Mouse (Mus musculus): Measurements from ENCODE around the gene Pbx1. TPM values are rescaled to one million over a fixed set of nuclear protein-coding genes. Genes with fewer than 3 reads are reported as not detected.
A peak's percentile ranks its signal among the peaks of the same experiment; 100 is the strongest.

The Pbx1 gene
- polyA plus RNA-seq, 1 experiment from 2014 or later, result 23.2 TPM

GRCm38 (mm10) chr1:168395523-168396159 is 36.4 kb downstream of the Pbx1 start:
- DNase-seq (ENCODE audit: low spot score), result no peak
- Histone ChIP-seq H3K9me3 (ENCODE audit: control insufficient read depth, low read length) (no peaks in the 10 kb centered on the region), H3K4me2 (replicated peaks; ENCODE audit: low read depth) (no peak overlapping the region), H3K27ac (replicated peaks) (no peak overlapping the region), H3K4me1 (replicated peaks; ENCODE audit: control insufficient read depth, insufficient read depth) (peaks cover 11% of the 10 kb centered on the region; the same call in 1 of the 2 replicates), H3K27me3 (ENCODE audit: control insufficient read depth, insufficient read depth, low read length) (no peaks in the 10 kb centered on the region), H3K4me3 (ENCODE audit: low read depth, low read length) (no peak overlapping the region), H3K36me3 (ENCODE audit: control insufficient read depth, insufficient read depth, low read length) (no peaks in the 10 kb centered on the region; the same call in 1 of the 2 replicates), H3K9ac (ENCODE audit: low read length) (no peak overlapping the region)
- WGBS, result 74% methylated on average over 3 of the region's 3 CpGs
- TF ChIP-seq EP300 (optimal IDR thresholded peaks at IDR 0.05) (no peak), CTCF (IDR thresholded peaks at IDR 0.05; ENCODE audit: low read depth) (no peak)
- ATAC-seq (ENCODE audit: low FRiP score, low TSS enrichment), result no peak

GRCm38 (mm10) chr1:168394535-168394934 is 37.5 kb downstream of the Pbx1 start:
- Histone ChIP-seq H3K27ac (replicated peaks) (no peak overlapping the region), H3K4me1 (replicated peaks; ENCODE audit: control insufficient read depth, insufficient read depth) (peaks cover 11% of the 10 kb centered on the region; the same call in 1 of the 2 replicates), H3K36me3 (ENCODE audit: control insufficient read depth, insufficient read depth, low read length) (no peaks in the 10 kb centered on the region; the same call in 1 of the 2 replicates), H3K4me3 (ENCODE audit: low read depth, low read length) (no peak overlapping the region), H3K27me3 (ENCODE audit: control insufficient read depth, insufficient read depth, low read length) (no peaks in the 10 kb centered on the region), H3K9ac (ENCODE audit: low read length) (no peak overlapping the region; the same call in 1 of the 2 replicates), H3K9me3 (ENCODE audit: control insufficient read depth, low read length) (no peaks in the 10 kb centered on the region), H3K4me2 (replicated peaks; ENCODE audit: low read depth) (no peak overlapping the region)
- TF ChIP-seq EP300 (optimal IDR thresholded peaks at IDR 0.05) (no peak), CTCF (IDR thresholded peaks at IDR 0.05; ENCODE audit: low read depth) (no peak)
- no peak for ATAC-seq (ENCODE audit: low FRiP score, low TSS enrichment)
- 58% methylated on average over 6 of the region's 6 CpGs for WGBS
- no peak for DNase-seq (ENCODE audit: low spot score)

- no peak for ATAC-seq (ENCODE audit: low FRiP score, low TSS enrichment)
- H3K4me3 ChIP-seq (ENCODE audit: low read depth, low read length), result no peak overlapping the region
- H3K4me1 ChIP-seq (replicated peaks; ENCODE audit: control insufficient read depth, insufficient read depth), result peaks cover 11% of the 10 kb centered on the region; the same call in 1 of the 2 replicates
- no peak overlapping the region for H3K9ac ChIP-seq (ENCODE audit: low read length)
- WGBS, result 40% methylated on average over 4 of the region's 4 CpGs
- DNase-seq (ENCODE audit: low spot score), result no peak
- no peaks in the 10 kb centered on the region for H3K9me3 ChIP-seq (ENCODE audit: control insufficient read depth, low read length)
- no peaks in the 10 kb centered on the region; the same call in 1 of the 2 replicates for H3K36me3 ChIP-seq (ENCODE audit: control insufficient read depth, insufficient read depth, low read length)
- H3K27ac ChIP-seq (replicated peaks), result peak overlapping the region; percentile 49; the same call in 1 of the 2 replicates
- no peaks in the 10 kb centered on the region for H3K27me3 ChIP-seq (ENCODE audit: control insufficient read depth, insufficient read depth, low read length)
- TF ChIP-seq EP300 (optimal IDR thresholded peaks at IDR 0.05) (no peak), CTCF (IDR thresholded peaks at IDR 0.05; ENCODE audit: low read depth) (no peak)
- no peak overlapping the region for H3K4me2 ChIP-seq (replicated peaks; ENCODE audit: low read depth)
Observed at GRCm38 (mm10) chr1:168393456-168393855, 38.6 kb downstream of the Pbx1 start.

DNA sequence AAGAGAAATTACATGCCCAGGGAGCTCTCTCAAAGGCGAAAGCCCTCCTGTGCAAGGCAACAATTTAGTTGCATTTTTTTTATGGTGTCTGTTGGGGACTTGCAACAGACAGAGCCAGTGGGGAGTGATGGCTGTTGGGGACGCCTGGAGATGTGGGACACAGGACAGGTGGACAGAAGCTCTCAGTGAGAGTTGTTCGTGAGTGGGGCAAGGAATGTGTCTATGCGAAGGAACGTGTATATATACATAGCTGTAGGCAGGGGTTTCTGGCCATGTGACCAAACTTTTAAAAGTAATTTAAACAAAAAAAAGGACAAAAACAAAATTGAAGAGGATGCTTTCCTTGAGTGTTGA is 39.6 kb downstream of the Pbx1 start:
- 46% methylated on average over 5 of the region's 5 CpGs for WGBS
- no peaks in the 10 kb centered on the region for H3K9me3 ChIP-seq (ENCODE audit: control insufficient read depth, low read length)
- no peaks in the 10 kb centered on the region for H3K27me3 ChIP-seq (ENCODE audit: control insufficient read depth, insufficient read depth, low read length)
- TF ChIP-seq CTCF (IDR thresholded peaks at IDR 0.05; ENCODE audit: low read depth) (no peak), EP300 (optimal IDR thresholded peaks at IDR 0.05) (no peak)
- H3K36me3 ChIP-seq (ENCODE audit: control insufficient read depth, insufficient read depth, low read length), result no peaks in the 10 kb centered on the region; the same call in 1 of the 2 replicates
- H3K4me1 ChIP-seq (replicated peaks; ENCODE audit: control insufficient read depth, insufficient read depth), result peaks cover 11% of the 10 kb centered on the region; the same call in 1 of the 2 replicates
- H3K4me3 ChIP-seq (ENCODE audit: low read depth, low read length), result peak overlapping the region; percentile 18; the same call in 1 of the 2 replicates
- peak overlapping the region; percentile 51 for H3K4me2 ChIP-seq (replicated peaks; ENCODE audit: low read depth)
- H3K9ac ChIP-seq (ENCODE audit: low read length), result peak overlapping the region; percentile 27
- ATAC-seq (ENCODE audit: low FRiP score, low TSS enrichment) (no peak), DNase-seq (ENCODE audit: low spot score) (no peak)
- peak overlapping the region; percentile 74 for H3K27ac ChIP-seq (replicated peaks)

DNA sequence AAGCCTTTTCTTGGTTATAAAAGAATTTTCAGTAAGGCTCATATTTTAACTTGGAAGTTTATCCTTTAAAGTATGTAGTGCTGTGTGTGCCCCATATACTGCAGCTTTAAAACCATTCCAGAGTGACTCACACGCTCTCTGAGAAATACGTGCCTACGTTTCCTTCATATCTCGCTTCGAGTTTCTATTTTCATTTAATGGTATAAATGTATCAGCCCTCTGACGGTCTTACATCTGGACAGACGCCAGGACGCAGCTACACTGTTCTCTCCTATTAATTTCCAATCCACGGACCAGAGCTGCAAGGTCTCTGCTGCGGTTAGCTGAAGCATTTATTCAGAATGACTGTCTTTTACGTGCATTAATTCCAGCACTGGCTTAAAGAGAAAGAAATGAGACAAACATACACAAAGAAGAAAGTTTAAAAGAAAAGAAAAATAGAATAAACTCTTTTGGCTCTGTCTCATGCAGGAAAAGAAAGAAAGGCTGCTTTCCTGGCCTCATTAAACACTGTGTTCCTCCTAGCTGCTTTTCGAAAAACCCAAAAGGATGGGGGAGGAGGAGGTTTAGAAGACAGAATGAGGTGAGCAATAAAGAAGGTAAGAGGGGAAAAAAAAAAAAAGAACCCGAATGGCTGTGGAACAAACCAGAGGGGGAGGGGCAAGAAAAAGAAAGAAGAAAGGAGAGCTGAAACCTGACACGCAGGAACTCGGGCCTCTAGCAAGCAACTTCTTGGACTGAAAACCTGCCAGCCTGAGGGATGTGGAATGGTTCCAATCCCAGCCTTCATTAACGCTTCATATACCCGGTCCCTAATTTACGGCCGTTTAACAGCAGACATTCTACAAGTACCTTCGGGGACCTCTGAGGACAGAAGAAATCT is 40.2 kb downstream of the Pbx1 start:
- TF ChIP-seq CTCF (IDR thresholded peaks at IDR 0.05; ENCODE audit: low read depth) (no peak), EP300 (optimal IDR thresholded peaks at IDR 0.05) (no peak)
- peaks cover 11% of the 10 kb centered on the region; the same call in 1 of the 2 replicates for H3K4me1 ChIP-seq (replicated peaks; ENCODE audit: control insufficient read depth, insufficient read depth)
- ATAC-seq (ENCODE audit: low FRiP score, low TSS enrichment), result peak; percentile 65
- H3K9ac ChIP-seq (ENCODE audit: low read length), result peak overlapping the region; percentile 27
- no peaks in the 10 kb centered on the region for H3K27me3 ChIP-seq (ENCODE audit: control insufficient read depth, insufficient read depth, low read length)
- peak overlapping the region; percentile 51 for H3K4me2 ChIP-seq (replicated peaks; ENCODE audit: low read depth)
- DNase-seq (ENCODE audit: low spot score), result peak; percentile 51
- H3K9me3 ChIP-seq (ENCODE audit: control insufficient read depth, low read length), result no peaks in the 10 kb centered on the region
- no peaks in the 10 kb centered on the region; the same call in 1 of the 2 replicates for H3K36me3 ChIP-seq (ENCODE audit: control insufficient read depth, insufficient read depth, low read length)
- H3K4me3 ChIP-seq (ENCODE audit: low read depth, low read length), result peak overlapping the region; percentile 18; the same call in 1 of the 2 replicates
- peak overlapping the region; percentile 74 for H3K27ac ChIP-seq (replicated peaks)
- WGBS, result 12% methylated on average over 20 of the region's 20 CpGs
